Mouse (Mus musculus) C2C12 (cell line): ENCODE results near the gene Nupr1. TPM values are rescaled to one million over a fixed set of nuclear protein-coding genes. Genes with fewer than 3 reads are reported as not detected.
"Not testable (repeated sequence)": the region's sequence is repeated elsewhere in the genome, so short reads cannot be mapped to it uniquely, and the experiment has no call there.

ENCODE experiments used
- H3K27me3 ChIP-seq: one replicate; pipeline ENCODE4 v1.6.1; 2011; ENCODE audit not compliant: control insufficient read depth, insufficient read depth, insufficient read length
- H3K36me3 ChIP-seq: one replicate; pipeline ENCODE4 v1.6.1; 2011; ENCODE audit not compliant: control insufficient read depth, insufficient read depth
- H3K4me3 ChIP-seq: one replicate; pipeline ENCODE4 v1.5.1; 2011; ENCODE audit warnings: mild to moderate bottlenecking, control low read depth; ENCODE audit not compliant: poor library complexity, insufficient read depth, severe bottlenecking
- H3K79me2 ChIP-seq: one replicate; pipeline ENCODE4 v1.6.1; 2011; ENCODE audit not compliant: control insufficient read depth, insufficient read depth
- H3K79me3 ChIP-seq: one replicate; pipeline ENCODE4 v1.6.1; 2011; ENCODE audit warnings: low read depth, control low read depth
- H3ac ChIP-seq: one replicate; pipeline ENCODE3; 2011; ENCODE audit warnings: low read depth; ENCODE audit not compliant: control insufficient read depth, insufficient read length
- CEBPB ChIP-seq: IDR thresholded peaks from one replicate; pipeline ENCODE4 v1.6.1; 2011; ENCODE audit warnings: low read depth, mild to moderate bottlenecking, control low read depth, moderate library complexity
- CTCF ChIP-seq: IDR thresholded peaks from one replicate; pipeline ENCODE4 v1.5.1; 2011; ENCODE audit not compliant: control insufficient read depth, insufficient read depth, insufficient read length
- FOSL1 ChIP-seq: IDR thresholded peaks from one replicate; pipeline ENCODE4 v1.8.0; 2011; ENCODE audit warnings: mild to moderate bottlenecking, low read length; ENCODE audit not compliant: poor library complexity, insufficient read depth, severe bottlenecking
- MAX ChIP-seq: IDR thresholded peaks from one replicate; pipeline ENCODE4 v1.6.1; 2011; ENCODE audit warnings: mild to moderate bottlenecking, control low read depth
- MYOD1 ChIP-seq: IDR thresholded peaks from one replicate; pipeline ENCODE4 v1.6.1; 2011; ENCODE audit warnings: low read depth; ENCODE audit not compliant: control insufficient read depth, insufficient read length
- MYOG ChIP-seq: IDR thresholded peaks from one replicate; pipeline ENCODE4 v1.6.1; 2011; ENCODE audit not compliant: control insufficient read depth, insufficient read length; ENCODE audit errors: extremely low read depth
- USF1 ChIP-seq: IDR thresholded peaks from one replicate; pipeline ENCODE4 v1.6.1; 2011; ENCODE audit warnings: low read depth, mild to moderate bottlenecking, control low read depth, moderate library complexity
- polyA plus RNA-seq: library from polyadenylated mRNA; unstranded; fragments of >200 nt; fragmentation: generic; extraction: Trizol; gene quantifications from one replicate; pipeline ENCODE4 v1.2.1, GENCODE M21; 2012; ENCODE audit warnings: missing spikeins

Nupr1 gene
- polyA plus RNA-seq, 1 experiment = 49.9 TPM

DNA sequence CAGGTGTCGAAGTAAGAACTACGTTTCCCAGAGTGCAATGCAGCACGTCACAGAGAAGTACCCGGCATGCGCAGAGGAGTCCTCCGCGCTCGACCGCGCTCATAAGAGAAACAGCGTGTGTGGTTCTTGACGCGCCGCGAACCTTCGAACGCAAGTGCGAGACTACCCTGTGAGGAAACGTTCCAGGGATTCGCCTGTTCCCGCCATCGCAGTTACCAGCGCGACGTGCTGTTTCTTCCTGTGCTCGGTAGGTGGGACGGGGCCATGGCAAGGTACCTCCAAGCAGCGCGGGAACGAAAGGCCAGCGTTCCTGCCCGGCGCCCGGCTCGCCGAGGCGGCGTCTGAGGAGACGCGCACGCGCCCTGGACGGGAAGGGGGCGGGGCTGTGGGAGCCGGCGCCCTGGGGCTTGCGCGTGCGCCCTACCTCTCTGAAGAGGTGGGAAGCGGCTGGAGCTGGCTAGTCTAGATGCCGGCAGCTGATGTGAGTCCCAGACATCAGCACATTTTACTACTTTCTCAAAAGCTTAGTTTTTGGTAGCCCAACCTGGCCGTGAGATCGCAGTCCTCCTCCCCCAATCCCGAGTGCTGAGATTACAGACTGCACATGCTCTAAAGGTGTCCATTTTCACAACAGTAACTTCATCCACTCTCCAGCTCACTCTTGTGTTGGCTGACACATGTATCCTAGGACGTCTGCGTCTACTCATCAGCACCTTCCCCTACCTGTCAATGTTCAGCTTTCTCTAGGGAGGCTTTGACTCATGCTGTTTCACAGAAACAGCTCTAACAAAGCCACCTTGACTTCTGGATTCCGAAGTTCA, 18.8 kb upstream of the Nupr1 start, which contains the start of gene Sgf29:
Sgf29 (plus strand) TSS at position 79 of the 821 bp plus-strand sequence.
- TF ChIP-seq CEBPB = no peak
- no peak for TF ChIP-seq CTCF
- peak; percentile 76 for TF ChIP-seq MAX
- no peak for TF ChIP-seq MYOG
- Histone ChIP-seq H3K4me3 (peak within 1 kb of the TSS; percentile 51), H3ac (peak within 1 kb of the TSS; percentile 94), H3K79me3 (peaks cover 19% of the 10 kb centered on the region), H3K27me3 (no peaks in the 10 kb centered on the region), H3K79me2 (peaks cover 27% of the 10 kb centered on the region), H3K36me3 (no peaks in the 10 kb centered on the region)

DNA sequence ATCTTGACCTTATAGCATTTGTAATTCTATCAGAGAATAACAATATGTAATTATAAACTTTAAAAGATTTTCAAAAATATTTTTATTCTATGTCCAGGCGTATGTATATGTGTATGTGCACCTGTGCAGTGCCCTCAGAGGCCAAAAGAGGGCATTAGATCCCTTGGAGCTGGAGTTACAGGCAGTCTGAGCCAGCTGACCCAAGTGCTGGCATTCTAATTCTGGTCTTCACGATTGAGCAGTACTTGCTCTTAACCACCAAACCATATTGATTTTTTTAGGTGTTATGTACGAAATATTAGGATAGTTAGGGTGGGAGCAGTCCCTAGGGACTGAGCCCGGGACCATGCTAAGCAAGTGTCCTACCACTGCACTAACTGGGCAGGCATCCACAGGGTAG, 17.8 kb upstream of the Nupr1 start:
- H3K79me2 ChIP-seq = peaks cover 27% of the 10 kb centered on the region
- H3K4me3 ChIP-seq = no peak overlapping the region
- TF ChIP-seq USF1 (no peak), MAX (no peak), MYOG (no peak), MYOD1 (no peak), FOSL1 (no peak), CEBPB (no peak), CTCF (no peak)
- peaks cover 18% of the 10 kb centered on the region for H3K79me3 ChIP-seq
- H3K27me3 ChIP-seq = no peaks in the 10 kb centered on the region
- no peaks in the 10 kb centered on the region for H3K36me3 ChIP-seq
- no peak overlapping the region for H3ac ChIP-seq

DNA sequence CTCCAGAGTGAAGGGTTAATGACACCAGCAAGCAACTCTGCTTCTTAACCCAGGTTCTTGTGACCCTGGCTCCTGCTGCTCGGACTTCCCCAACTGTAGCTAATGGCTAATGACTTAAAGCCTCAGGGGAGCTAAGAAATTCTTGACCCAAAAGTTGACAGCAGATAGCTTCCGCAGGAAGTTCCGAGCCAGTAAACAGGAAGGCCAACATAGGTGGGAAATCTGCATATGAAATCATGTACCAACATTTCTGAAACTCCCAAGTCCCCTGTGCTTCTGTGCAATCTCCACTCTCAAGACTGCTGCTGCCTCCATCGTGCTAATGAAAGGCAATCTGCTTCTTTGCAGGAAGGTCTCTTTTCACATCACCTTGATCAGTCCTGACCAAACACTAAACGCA, 15.0 kb upstream of the Nupr1 start:
- H3K79me3 ChIP-seq = peaks cover 7% of the 10 kb centered on the region
- H3K36me3 ChIP-seq = no peaks in the 10 kb centered on the region
- H3K79me2 ChIP-seq = peaks cover 9% of the 10 kb centered on the region
- no peaks in the 10 kb centered on the region for H3K27me3 ChIP-seq
- no peak overlapping the region for H3ac ChIP-seq
- no peak overlapping the region for H3K4me3 ChIP-seq
- TF ChIP-seq CTCF = no peak
- TF ChIP-seq MYOD1 = no peak
- no peak for TF ChIP-seq FOSL1
- no peak for TF ChIP-seq USF1
- no peak for TF ChIP-seq MYOG
- no peak for TF ChIP-seq MAX
- TF ChIP-seq CEBPB = no peak

DNA sequence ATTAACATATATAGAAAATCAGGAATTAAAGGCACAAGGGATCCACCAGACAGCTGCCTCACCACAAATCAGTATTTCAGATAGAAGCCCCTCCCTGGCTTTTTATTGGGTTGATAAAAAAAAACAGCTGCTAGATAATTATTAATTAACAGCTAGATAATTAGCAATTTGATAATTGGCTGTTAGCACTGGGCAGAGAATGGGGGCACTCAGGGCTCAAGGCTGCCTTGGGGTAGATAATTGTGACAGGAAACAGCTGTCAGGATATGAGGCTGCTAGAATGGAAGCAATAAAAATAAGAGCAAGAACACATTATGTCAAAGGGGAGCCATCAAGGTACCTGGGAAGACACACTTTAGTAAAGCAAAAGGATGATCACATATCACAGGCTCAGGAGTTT, 14.3 kb upstream of the Nupr1 start:
- no peaks in the 10 kb centered on the region for H3K36me3 ChIP-seq
- no peak for TF ChIP-seq CTCF
- no peak for TF ChIP-seq MYOG
- no peak for TF ChIP-seq USF1
- peaks cover 4% of the 10 kb centered on the region for H3K79me3 ChIP-seq

DNA sequence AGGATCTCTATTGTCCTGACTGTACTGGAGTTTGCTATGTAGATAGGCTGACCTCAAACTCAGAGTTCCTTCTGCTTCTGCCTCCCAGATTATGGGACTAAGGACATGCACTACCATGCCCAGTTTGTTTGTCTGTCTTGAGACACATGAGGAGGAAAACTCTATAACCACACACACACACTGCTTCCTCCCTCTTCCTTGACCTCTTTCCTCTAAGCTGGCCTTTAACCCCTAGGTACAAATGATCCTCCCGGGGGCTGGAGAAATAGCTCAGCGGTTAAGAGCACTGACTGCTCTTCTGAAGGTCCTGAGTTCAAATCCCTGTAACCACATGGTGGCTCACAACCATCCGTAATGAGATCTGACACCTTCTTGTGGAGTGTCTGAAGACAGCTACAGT, 13.7 kb upstream of the Nupr1 start:
- no peaks in the 10 kb centered on the region for H3K79me3 ChIP-seq
- TF ChIP-seq MYOD1 = no peak
- TF ChIP-seq USF1 = no peak
- no peak for TF ChIP-seq FOSL1
- TF ChIP-seq MYOG = no peak
- no peak for TF ChIP-seq MAX
- TF ChIP-seq CTCF = no peak
- no peak for TF ChIP-seq CEBPB
- H3K4me3 ChIP-seq = no peak overlapping the region
- H3K36me3 ChIP-seq = no peaks in the 10 kb centered on the region
- H3K79me2 ChIP-seq = no peaks in the 10 kb centered on the region
- H3K27me3 ChIP-seq = no peaks in the 10 kb centered on the region
- no peak overlapping the region for H3ac ChIP-seq

More for the DNA sequence above, 14.3 kb upstream of the Nupr1 start:
- Histone ChIP-seq H3K4me3 (no peak overlapping the region), H3K27me3 (no peaks in the 10 kb centered on the region), H3ac (no peak overlapping the region), H3K79me2 (peaks cover 4% of the 10 kb centered on the region)

DNA sequence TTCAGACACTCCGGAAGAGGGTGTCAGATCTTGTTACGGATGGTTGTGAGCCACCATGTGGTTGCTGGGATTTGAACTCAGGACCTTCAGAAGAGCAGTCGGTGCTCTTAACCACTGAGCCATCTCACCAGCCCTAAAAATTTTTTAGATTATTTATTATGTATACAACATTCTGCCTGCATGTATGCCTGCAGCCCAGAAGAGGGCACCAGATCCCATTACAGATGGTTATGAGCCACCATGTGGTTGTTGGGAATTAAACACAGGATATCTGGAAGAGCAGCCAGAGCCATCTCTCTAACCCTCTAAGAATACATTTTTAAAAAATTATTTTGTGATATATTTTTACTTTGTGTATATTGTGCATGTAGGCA, 12.6 kb upstream of the Nupr1 start:
- not testable (repeated sequence) for H3ac ChIP-seq, H3K27me3 ChIP-seq, H3K79me2 ChIP-seq, H3K36me3 ChIP-seq, H3K4me3 ChIP-seq, H3K79me3 ChIP-seq
